Comparison of ENCODE assay signal across 26 mouse cellular contexts in genomic region chr4:72400759-72401158, GRCm38 (mm10).
"Had no signal": no experiment of that assay in that cellular context is flagged by ENCODE, and none has a peak within 500 bp of the region (broad histone marks: within the 10 kb centered on the region; RNA-seq: fewer than 3 reads in every experiment).

No protein-coding gene starts in this region.

- DNase-seq: cerebellum, adult 8-10 months; cerebellum, adult 9-10 months; cerebellum, adult 9-11 months; cerebellum, postnatal 10 days; cerebellum, postnatal 14 days; cerebellum, postnatal 25 days; cerebellum, postnatal 36 days; embryo, embryonic 11 days; forebrain, postnatal 0 days; gastrocnemius, adult 2 months; gastrocnemius, postnatal 10 days; gastrocnemius, postnatal 14 days; gastrocnemius, postnatal 25 days; gastrocnemius, postnatal 36 days; heart, adult 11 months; heart, adult 18-20 months; heart, adult 2 months had no signal

- H3K27ac ChIP-seq: embryonic facial prominence, embryonic 10.5 days; embryonic facial prominence, embryonic 12.5 days; embryonic facial prominence, embryonic 13.5 days; embryonic facial prominence, embryonic 15.5 days; forebrain, embryonic 10.5 days; forebrain, embryonic 12.5 days; forebrain, embryonic 13.5 days; forebrain, embryonic 15.5 days; gastrocnemius, adult 2 months; heart, adult 2 months had no signal

- H3K27me3 ChIP-seq: embryonic facial prominence, embryonic 12.5 days; embryonic facial prominence, embryonic 13.5 days; embryonic facial prominence, embryonic 15.5 days; forebrain, embryonic 12.5 days; forebrain, embryonic 13.5 days; forebrain, embryonic 15.5 days had no signal

- H3K36me3 ChIP-seq: embryonic facial prominence, embryonic 10.5 days; embryonic facial prominence, embryonic 12.5 days; embryonic facial prominence, embryonic 13.5 days; embryonic facial prominence, embryonic 15.5 days; forebrain, embryonic 10.5 days; forebrain, embryonic 12.5 days; forebrain, embryonic 15.5 days had no signal

- H3K4me1 ChIP-seq: embryonic facial prominence, embryonic 10.5 days; embryonic facial prominence, embryonic 12.5 days; embryonic facial prominence, embryonic 13.5 days; embryonic facial prominence, embryonic 15.5 days; forebrain, embryonic 10.5 days; forebrain, embryonic 12.5 days; forebrain, embryonic 13.5 days; forebrain, embryonic 15.5 days had no signal

- H3K4me3 ChIP-seq: embryonic facial prominence, embryonic 10.5 days; embryonic facial prominence, embryonic 12.5 days; embryonic facial prominence, embryonic 13.5 days; embryonic facial prominence, embryonic 15.5 days; erythroblast, embryonic 14.5 days; forebrain, embryonic 10.5 days; forebrain, embryonic 12.5 days; forebrain, embryonic 13.5 days; forebrain, embryonic 15.5 days; gastrocnemius, adult 2 months; heart, adult 2 months had no signal

- H3K9ac ChIP-seq: embryonic facial prominence, embryonic 12.5 days; embryonic facial prominence, embryonic 13.5 days; embryonic facial prominence, embryonic 15.5 days; forebrain, embryonic 12.5 days; forebrain, embryonic 13.5 days; forebrain, embryonic 15.5 days; forebrain, postnatal 0 days had no signal
